Mouse (Mus musculus) cerebellum, adult 9-11 months (tissue): Measurements from ENCODE around the gene Kdm1b.

Source experiments
- DNase-seq: peaks from one replicate; pipeline ENCODE4 v3.0.0; 2022

Gene Kdm1b

DNA sequence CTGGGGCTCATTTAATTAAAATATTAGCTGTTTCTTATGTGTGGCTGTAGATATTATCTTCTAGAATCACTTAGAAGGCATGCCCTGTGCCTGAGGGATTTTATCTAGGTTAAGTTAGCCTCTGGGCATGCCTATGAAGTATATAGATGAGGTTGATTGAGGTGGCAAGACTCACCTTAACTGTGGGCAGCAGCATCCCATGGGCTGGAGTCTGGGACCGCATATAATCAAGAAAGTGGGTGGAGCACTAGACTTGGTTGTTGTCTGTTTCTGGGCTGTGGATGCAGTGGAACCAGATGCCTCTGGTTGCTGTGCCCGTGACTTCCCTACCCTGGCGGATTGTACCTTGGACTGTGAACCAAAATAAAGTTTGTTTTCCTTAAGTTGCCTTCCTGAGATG, 68.8 kb downstream of the Kdm1b start:
- no peak for DNase-seq

DNA sequence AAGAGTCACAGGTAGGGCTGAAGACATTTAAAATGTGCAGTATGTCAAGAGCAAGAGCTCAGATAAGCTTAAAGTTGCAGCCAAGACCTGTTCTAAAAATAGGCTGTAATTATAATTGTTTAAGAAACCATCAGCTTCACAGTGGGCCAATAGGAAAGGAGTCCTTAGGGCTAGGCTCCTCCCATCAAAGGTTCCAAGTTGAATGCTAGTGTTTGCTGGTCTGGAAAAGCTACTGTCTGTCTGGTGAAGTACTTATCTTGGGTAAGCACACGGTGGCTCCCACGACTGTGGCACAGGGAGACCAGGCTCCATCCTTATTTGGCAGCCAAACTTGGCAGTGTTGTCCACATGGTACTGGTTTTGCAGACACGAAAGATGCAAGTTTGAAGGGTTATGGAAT, 69.6 kb downstream of the Kdm1b start:
- no peak for DNase-seq

DNA sequence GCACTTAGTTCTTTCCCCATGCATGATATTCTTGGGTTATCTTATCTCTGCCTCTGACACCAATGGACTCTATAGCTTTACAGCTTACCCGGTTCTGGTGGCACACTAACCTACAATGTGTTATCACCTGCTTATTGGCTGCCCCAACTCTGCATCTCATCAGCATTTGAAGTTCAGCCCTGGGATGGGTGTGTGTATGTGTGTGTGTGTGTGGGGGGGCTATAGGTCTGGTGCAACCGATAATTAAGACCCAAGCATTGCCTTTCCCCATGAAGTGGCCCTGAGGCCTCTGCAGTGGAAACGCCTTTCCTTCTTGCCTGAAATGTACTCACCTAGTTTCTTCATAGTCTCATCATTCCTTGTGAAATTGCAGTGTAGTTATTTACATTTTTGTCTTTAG, 72.7 kb downstream of the Kdm1b start:
- DNase-seq: no peak

DNA sequence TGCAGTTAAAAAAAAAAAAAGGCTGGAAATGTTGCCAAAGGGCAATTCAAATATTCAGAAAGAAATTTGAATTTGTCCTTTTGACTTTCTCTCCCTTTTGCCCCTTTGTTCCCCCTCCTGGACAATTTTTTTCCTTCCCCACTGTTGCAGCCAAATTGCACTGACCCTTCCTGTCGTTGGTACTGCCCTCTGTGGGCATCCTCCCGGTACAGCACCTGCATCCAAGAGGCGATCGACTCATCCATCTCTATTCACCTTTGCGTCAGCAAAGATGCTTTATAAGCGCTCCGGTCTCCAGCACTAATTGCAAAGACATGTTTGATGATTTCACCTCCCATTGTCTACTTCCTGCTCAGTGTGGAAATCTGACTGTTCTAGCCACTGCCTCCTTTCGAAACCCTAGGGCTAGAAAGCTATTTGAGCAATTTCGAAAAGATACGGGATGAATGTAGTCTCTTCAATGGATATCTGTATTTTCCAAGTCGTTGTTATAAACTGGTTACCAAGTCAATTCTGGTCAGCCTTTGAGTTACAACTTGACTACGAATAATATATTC, 78.1 kb downstream of the Kdm1b start:
- DNase-seq: peak; percentile 30

DNA sequence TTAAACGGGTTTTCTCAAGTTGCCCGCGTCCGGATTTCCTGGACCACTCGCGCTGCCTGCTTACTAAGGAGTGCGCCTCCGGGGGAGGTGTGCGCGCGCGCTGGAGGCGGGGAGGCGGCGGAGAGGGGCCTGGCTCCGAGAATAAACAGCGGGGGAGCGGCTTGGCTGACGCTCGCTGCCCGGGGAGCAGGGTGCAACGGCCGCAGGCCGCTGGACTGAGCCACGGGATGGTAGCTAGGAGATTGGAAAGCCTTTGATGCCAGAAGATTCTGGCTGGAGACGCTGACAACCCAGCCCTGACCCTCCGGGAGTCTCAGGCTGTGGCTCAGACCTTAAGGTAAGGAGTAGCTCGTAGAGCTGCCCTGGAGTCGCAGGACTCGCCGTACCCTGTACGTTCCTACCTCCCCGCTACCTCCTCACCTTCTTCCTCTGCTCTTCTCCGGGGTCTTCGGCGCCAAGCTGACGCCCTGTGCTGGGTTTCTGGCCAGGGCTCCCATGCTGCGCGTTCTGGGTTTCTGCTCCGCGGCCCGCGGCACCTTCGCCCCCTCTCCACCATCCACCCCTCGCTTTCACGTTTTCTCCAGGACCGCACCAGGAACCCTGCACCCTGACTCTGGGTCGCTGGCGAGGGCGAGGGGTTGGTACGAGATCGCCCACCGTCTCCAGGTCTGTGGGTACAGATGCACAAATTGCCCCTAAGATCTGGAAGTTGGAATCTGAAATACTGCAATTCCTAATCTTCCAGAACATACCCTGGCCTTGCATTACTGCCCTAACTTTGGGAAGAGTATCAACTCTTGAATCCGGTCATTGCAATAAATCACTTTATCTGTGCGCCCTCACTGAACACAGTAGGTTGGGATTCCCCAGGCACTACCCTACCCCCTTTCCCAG, 79.5 kb downstream of the Kdm1b start, which contains the start of gene Rnf144b:
Gene Rnf144b, plus strand, starts transcription at position 120 of the 894 bp plus-strand sequence.
- peak; percentile 22 for DNase-seq

DNA sequence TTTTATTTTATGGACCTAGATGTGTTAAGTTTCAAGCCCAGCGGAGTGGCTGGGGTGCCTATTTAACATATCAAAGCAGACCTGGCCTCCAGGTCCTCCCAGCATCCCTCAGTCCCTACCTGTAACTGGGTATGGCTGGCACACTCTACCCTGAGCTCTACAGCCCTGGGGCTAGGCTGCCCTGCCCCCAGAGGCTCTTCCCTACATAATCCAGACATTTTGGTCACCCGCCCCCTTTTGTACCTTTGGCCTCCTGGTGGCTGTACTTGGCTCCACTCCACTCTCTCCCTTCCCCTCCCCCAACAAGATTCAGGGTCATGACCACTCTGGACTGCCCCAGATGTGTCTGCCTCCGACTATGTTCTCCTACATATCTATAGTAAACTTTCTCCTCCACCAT, 81.2 kb downstream of the Kdm1b start:
- no peak for DNase-seq

DNA sequence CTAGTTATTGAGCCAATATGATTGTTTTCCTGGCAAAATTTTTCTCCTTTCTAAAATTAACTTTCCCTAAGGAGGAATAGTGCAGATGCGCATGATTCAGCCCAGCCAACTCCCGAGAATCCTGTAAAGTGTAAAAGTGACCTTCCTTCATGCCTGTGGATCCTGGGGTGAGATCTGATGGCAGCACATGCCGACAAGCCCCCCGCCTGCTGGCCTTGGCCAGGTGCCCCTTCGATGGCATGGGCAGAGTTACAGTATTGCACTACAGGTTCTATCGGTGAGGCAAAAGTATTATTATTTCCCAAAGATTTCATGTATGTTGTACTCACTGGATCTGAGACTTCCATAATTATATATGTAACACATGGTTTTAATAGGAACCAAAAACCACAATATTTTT, 81.7 kb downstream of the Kdm1b start:
- DNase-seq: no peak

DNA sequence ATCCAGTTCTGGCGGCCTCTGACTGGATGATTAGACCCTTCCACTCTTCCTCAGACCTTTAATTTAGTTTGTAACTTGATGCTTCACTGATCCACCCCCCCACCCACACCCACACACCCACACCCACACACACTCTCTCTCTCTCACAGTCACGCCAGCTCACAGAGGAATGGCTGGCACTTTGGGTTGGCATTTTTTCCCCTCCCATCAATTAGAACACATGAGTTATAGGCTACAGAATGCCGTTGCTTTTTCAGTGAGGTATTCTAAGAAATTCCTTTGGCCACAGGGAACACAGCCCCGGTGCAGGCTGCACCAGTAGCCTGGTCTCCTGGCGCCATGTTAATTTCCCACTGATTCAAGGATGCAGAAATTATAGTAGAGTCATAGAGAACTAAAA, 82.3 kb downstream of the Kdm1b start:
- no peak for DNase-seq

DNA sequence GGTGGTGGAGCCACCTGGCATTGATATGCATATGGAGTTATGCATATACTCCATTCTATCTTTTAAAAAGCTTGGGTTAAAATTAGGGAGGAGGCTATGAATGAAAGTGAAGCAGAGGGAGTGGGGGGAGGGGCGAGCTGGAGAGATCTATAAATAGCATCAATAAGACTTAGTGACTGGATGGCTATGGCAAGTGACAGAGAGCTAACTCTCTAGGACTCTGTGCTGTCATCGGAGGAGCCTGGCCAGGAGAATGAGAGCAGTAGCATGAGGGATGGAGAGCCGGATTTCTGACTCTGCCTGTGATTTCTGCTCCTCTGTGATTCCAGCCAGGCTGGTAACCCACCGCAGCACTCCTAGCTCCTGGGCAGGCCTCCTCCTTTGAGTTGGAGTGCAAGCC, 85.8 kb downstream of the Kdm1b start:
- no peak for DNase-seq

DNA sequence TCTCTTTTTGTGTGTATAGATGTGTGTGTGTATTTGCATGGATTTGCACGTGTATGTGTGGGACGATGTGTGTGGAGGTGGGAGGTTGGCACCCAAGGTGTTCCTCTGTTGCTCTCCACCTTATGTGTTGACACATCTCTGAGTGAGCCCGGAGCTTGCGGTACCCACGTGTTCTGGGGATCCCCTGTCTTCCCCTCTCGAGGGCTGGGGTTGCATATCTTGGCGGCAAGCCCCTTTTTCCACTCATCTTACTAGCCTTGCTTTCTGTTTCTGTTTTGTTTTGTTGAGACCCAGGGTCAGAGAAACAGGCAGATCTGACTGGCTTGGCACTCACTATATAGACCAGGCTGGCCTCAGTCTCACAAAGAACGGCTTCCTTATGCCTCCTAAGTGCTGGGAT, 89.8 kb downstream of the Kdm1b start:
- DNase-seq: no peak

DNA sequence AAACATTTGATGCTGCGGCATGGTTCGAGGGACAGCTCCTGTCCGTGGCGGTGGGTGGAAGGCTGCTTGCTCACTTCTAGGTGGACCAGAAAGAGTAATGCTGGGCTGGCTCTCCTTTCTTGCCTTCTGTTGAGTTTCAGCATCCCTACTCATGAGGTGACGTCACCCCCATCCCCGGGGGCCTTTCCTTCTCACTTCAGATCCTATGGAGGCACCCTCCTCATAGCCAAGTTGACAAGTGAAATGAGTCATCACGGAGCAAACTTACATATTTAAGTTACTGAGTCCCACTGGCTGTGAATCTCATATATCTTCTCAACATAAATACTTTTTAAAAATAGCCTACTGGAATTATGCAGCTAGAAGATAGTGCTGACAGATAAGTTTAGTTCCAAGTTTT, 91.5 kb downstream of the Kdm1b start:
- DNase-seq: no peak
